Mouse (Mus musculus) C2C12 (cell line): ENCODE measurements around the gene Terf2.

Source experiments
- CEBPB ChIP-seq: IDR thresholded peaks from one replicate; pipeline ENCODE4 v1.6.1; 2011; ENCODE audit warnings: low read depth, mild to moderate bottlenecking, control low read depth, moderate library complexity
- CTCF ChIP-seq: IDR thresholded peaks from one replicate; pipeline ENCODE4 v1.5.1; 2011; ENCODE audit not compliant: control insufficient read depth, insufficient read depth, insufficient read length
- FOSL1 ChIP-seq: IDR thresholded peaks from one replicate; pipeline ENCODE4 v1.8.0; 2011; ENCODE audit warnings: mild to moderate bottlenecking, low read length; ENCODE audit not compliant: poor library complexity, insufficient read depth, severe bottlenecking
- MAX ChIP-seq: IDR thresholded peaks from one replicate; pipeline ENCODE4 v1.6.1; 2011; ENCODE audit warnings: mild to moderate bottlenecking, control low read depth
- MYOD1 ChIP-seq: IDR thresholded peaks from one replicate; pipeline ENCODE4 v1.6.1; 2011; ENCODE audit warnings: low read depth; ENCODE audit not compliant: control insufficient read depth, insufficient read length
- MYOG ChIP-seq: IDR thresholded peaks from one replicate; pipeline ENCODE4 v1.6.1; 2011; ENCODE audit not compliant: control insufficient read depth, insufficient read length; ENCODE audit errors: extremely low read depth

GRCm38 (mm10) chr8:107136003-107136612 is 39.8 kb upstream of the Terf2 start:
- TF ChIP-seq CTCF (no peak), MYOG (no peak), CEBPB (no peak), MAX (no peak), FOSL1 (no peak), MYOD1 (no peak)
